Mouse (Mus musculus) midbrain, embryonic 14.5 days (tissue): ENCODE results near the gene Bcs1l. TPM values are rescaled to one million over a fixed set of nuclear protein-coding genes. Genes with fewer than 3 reads are reported as not detected.
A peak's percentile ranks its signal among the peaks of the same experiment; 100 is the strongest.

Experiments used
- ATAC-seq: fragments of 200-750 bp; cut with Nextera tagmentation; 2 replicates; pipeline ENCODE4 v1.8.0; 2017; ENCODE audit warnings: moderate number of reproducible peaks, moderate library complexity; ENCODE audit not compliant: low FRiP score, low TSS enrichment
- DNase-seq: peaks from one replicate; pipeline ENCODE4 v3.0.0-alpha.2; 2015
- H3K27ac ChIP-seq: fragments of 300-500 bp; sonication (generic); replicated peaks from 2 replicates; pipeline ENCODE4 v1.5.1; 2014; ENCODE audit warnings: mild to moderate bottlenecking, low read depth, low read length, moderate library complexity
- H3K27me3 ChIP-seq: fragments of 300-500 bp; sonication (generic); 2 replicates; pipeline ENCODE4 v1.6.1; 2014; ENCODE audit warnings: low read length, control low read depth, mixed read lengths; ENCODE audit not compliant: control insufficient read depth, insufficient read depth
- H3K36me3 ChIP-seq: fragments of 300-500 bp; sonication (generic); 2 replicates; pipeline ENCODE4 v1.6.1; 2014; ENCODE audit warnings: low read length, control low read depth; ENCODE audit not compliant: control insufficient read depth, insufficient read depth
- H3K4me1 ChIP-seq: fragments of 300-500 bp; sonication (generic); 2 replicates; pipeline ENCODE4 v1.6.1; 2014; ENCODE audit warnings: mild to moderate bottlenecking, antibody characterized with exemption, low read length, control low read depth; ENCODE audit not compliant: control insufficient read depth, insufficient read depth
- H3K4me2 ChIP-seq: fragments of 300-500 bp; sonication (generic); 2 replicates; pipeline ENCODE4 v1.6.1; 2014; ENCODE audit warnings: mild to moderate bottlenecking, low read length, moderate library complexity
- H3K4me3 ChIP-seq: fragments of 300-500 bp; sonication (generic); replicated peaks from 2 replicates; pipeline ENCODE4 v1.5.1; 2014; ENCODE audit warnings: low read depth, low read length
- H3K9ac ChIP-seq: fragments of 300-500 bp; sonication (generic); replicated peaks from 2 replicates; pipeline ENCODE4 v1.6.1; 2014; ENCODE audit warnings: mild to moderate bottlenecking, low read length, moderate library complexity
- H3K9me3 ChIP-seq: fragments of 300-500 bp; sonication (generic); 2 replicates; pipeline ENCODE4 v1.6.1; 2016; ENCODE audit warnings: low read length, control low read depth, mixed read lengths; ENCODE audit not compliant: control insufficient read depth
- WGBS: fragments of 180-500 bp; shearing (Covaris S2); extraction: QIAGEN DNeasy Blood & Tissue Kit; methylation state at CpG from one replicate; pipeline ENCODE4 v1.1.7; 2014; 5-methylcytosine and 5-hydroxymethylcytosine counted together
- polyA plus RNA-seq: library from polyadenylated mRNA; unstranded; fragments of >200 nt; fragmentation: Nextera tagmentation; extraction: Ambion mirVana; gene quantifications from 2 replicates; pipeline ENCODE4 v1.2.1, GENCODE M21; 2014

Gene Bcs1l
- 20.8 and 22.5 TPM in 2 replicates for polyA plus RNA-seq

DNA sequence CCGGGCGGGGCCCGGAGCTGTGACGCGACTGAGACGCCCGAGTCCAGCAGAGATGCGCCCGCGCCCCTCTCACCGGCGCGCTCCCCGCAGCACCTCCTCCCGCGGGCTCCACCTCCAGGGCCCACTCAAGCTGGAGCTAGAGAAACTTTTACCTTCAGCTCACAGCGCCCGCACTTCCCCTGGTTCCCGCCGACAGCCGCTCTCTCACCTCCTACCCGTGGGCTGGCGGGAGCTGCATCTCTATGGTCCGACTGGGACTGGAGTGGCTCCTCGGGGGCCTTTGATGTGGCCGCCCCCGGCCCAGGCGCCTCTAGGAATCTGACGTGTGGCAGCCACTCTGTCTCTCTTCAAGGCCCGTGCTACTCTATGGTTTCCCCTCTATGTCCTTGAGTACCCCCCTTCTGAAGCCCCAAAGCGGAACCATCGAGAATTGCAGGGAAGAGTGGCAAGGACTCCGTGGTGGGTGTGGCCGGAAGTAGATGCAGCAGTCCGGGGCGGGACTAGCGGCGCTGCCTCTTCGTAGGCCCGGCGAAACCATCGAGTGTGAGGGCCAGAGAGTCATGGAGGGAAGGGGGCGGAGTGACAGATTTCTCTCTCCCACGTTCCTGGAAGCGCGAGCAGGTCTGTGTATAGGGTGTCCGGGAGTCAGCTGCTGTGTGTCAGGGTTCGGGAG lies at the start of gene Bcs1l, which contains the start of gene Zfp142:
TSS of gene Bcs1l (plus strand) at position 517 of the 673 bp plus-strand sequence.
TSS of gene Zfp142 (minus strand) at position 474 of the 673 bp plus-strand sequence.
- peaks cover 40% of the 10 kb centered on the region for H3K36me3 ChIP-seq
- no peaks in the 10 kb centered on the region for H3K27me3 ChIP-seq
- H3K9ac ChIP-seq: peak within 1 kb of the TSS; percentile 75
- under 1% methylated on average over 47 of the region's 48 CpGs for WGBS
- H3K4me1 ChIP-seq: peaks cover 12% of the 10 kb centered on the region; the same call in 1 of the 2 replicates
- H3K27ac ChIP-seq: peak within 1 kb of the TSS; percentile 85
- peak; percentile 98 for ATAC-seq
- peak within 1 kb of the TSS; percentile 65 for H3K4me3 ChIP-seq
- peak; percentile 99 for DNase-seq
- peak within 1 kb of the TSS; percentile 80 for H3K4me2 ChIP-seq
- H3K9me3 ChIP-seq: no peaks in the 10 kb centered on the region

DNA sequence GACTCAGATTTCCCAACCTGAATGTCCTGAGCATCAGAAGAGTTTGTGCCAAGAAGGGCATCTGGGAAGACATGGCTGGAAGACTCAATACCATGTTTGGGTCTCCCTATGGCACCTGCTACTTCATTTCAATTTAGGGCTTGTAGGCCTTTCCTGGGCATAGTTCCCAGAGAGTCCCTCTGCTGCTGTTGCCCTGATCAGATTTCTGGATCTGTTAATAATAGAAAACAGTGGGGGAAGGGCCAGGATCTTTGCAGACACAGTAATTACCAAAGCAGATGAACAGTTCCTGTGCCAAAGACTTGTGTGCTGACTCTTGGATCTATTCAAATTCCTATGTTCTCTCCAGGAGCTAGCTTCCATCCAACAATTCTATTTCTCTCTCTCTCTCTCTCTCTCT lies 49.4 kb upstream of the Bcs1l start:
- no peak overlapping the region for H3K27ac ChIP-seq
- no peak for ATAC-seq

DNA sequence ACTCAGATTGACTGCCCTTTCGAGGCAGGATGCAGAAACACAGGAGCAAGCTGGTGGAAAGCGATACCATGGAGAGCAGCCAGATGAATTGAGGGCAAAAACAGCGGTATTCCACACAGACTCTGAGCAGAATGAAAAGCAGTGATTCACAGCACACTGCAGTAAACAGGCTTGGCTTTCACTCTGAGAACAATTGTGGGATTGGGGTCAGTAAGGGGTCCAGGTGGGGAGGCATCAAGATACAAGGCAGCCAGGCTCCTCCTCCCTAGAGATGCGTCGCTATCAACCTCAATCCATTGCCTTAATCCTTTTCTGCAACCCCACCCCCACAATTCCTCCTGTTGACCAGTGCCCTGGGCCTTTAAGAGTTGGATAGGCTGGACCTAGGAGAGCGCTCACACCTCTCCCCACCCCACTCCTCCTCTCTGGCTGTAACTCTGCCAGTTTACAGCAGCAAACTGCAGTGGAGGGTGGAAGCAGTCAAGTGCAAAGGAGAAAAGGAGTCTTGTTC lies 45.6 kb upstream of the Bcs1l start, which contains the start of gene Plcd4:
TSS of gene Plcd4 (plus strand) at position 438 of the 511 bp plus-strand sequence.
- Histone ChIP-seq H3K4me3 (no peak within 1 kb of the TSS), H3K4me1 (0 out of 2 replicates have a peak, but pooled peaks cover 8% of the 10 kb centered on the region), H3K27me3 (no peaks in the 10 kb centered on the region), H3K9ac (no peak within 1 kb of the TSS), H3K9me3 (no peaks in the 10 kb centered on the region), H3K4me2 (peak within 1 kb of the TSS; percentile 38), H3K27ac (no peak within 1 kb of the TSS), H3K36me3 (no peaks in the 10 kb centered on the region)
- ATAC-seq: no peak
- peak; percentile 40 for DNase-seq
- 4% methylated on average over 6 of the region's 6 CpGs for WGBS

More for the DNA sequence above, 49.4 kb upstream of the Bcs1l start:
- no peak overlapping the region for H3K9ac ChIP-seq
- H3K4me3 ChIP-seq: no peak overlapping the region
- H3K36me3 ChIP-seq: no peaks in the 10 kb centered on the region
- DNase-seq: peak; percentile 47
- no peaks in the 10 kb centered on the region for H3K9me3 ChIP-seq
- no peak overlapping the region for H3K4me2 ChIP-seq
- H3K4me1 ChIP-seq: 0 out of 2 replicates have a peak, but pooled peaks cover 8% of the 10 kb centered on the region
- no peaks in the 10 kb centered on the region for H3K27me3 ChIP-seq

DNA sequence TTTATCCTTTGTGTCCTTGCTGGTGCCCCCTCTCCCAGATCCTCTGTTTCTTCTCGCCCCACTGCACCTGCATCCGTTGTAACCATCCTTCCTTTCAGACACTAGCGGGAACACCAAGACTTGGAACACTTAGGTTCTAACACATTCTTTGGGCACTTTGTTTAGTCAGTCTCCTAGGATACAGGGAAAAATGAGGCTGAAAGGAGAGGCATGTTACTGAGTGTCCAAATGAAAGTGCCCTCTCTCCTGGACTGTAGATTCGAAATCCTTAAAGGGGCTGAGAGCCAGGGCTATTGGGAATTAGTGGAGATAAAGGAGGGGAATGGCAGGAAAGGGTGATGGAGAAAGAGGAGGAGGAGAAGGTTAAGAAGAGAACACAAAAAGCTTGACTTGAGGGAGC lies 43.9 kb upstream of the Bcs1l start, which contains the start of gene Usp37:
TSS of gene Usp37 (minus strand) at position 101 of the 400 bp plus-strand sequence.
- H3K9ac ChIP-seq: no peak within 1 kb of the TSS
- no peaks in the 10 kb centered on the region for H3K36me3 ChIP-seq
- no peaks in the 10 kb centered on the region for H3K27me3 ChIP-seq
- H3K4me3 ChIP-seq: no peak within 1 kb of the TSS
- DNase-seq (no peak), ATAC-seq (no peak)
- H3K27ac ChIP-seq: no peak within 1 kb of the TSS
- no peaks in the 10 kb centered on the region for H3K9me3 ChIP-seq
- peak within 1 kb of the TSS; percentile 38 for H3K4me2 ChIP-seq
- H3K4me1 ChIP-seq: 0 out of 2 replicates have a peak, but pooled peaks cover 8% of the 10 kb centered on the region
- WGBS: 21% methylated on average over 4 of the region's 4 CpGs

DNA sequence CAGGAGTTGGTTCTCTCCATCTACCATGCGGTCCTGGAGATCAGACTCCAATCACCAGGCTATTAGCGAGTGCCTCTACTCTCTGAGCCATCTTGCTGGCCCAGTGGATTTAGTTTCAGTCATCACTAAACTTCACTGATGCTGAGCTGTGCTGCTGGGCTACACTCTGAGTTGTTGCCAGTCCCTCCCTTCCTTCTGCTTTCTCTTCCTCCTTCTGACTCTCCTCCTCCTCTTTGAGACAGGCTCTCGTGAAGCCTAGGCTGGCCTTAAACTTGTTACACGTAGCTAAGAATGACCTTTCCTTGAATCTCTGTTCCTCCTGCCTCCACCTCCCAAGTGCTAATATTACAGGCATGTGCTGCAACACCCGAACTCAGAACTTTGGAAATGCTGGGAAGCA lies 29.0 kb upstream of the Bcs1l start:
- Histone ChIP-seq H3K9ac (no peak overlapping the region), H3K27ac (no peak overlapping the region), H3K9me3 (no peaks in the 10 kb centered on the region), H3K4me3 (no peak overlapping the region), H3K4me2 (no peak overlapping the region), H3K27me3 (no peaks in the 10 kb centered on the region), H3K4me1 (no peaks in the 10 kb centered on the region), H3K36me3 (peaks cover 13% of the 10 kb centered on the region; the same call in 1 of the 2 replicates)
- WGBS: 86% methylated on average over 5 of the region's 5 CpGs
- ATAC-seq (no peak), DNase-seq (no peak)

DNA sequence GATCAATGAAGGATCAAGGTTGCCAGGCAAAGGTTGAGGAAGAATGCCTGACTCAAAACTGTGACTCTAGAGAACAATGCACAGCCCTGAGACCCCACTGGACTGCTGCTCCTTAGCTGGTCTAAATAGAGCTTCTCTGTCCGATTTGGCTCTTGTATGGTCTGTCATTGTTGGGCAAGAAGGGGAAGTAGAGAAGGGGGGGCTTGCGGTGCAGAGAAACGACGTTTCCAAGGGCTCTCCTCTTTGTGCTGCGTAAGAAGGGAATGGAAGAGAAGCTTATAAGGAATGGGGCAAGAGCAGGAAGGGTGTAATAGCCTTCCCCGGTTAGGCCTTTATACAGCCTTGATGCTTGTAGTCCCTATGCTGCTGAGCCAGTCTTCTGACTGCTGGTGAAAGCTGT lies 22.3 kb upstream of the Bcs1l start:
- Histone ChIP-seq H3K9ac (no peak overlapping the region), H3K4me1 (no peaks in the 10 kb centered on the region), H3K9me3 (no peaks in the 10 kb centered on the region), H3K4me2 (no peak overlapping the region), H3K36me3 (peaks cover 76% of the 10 kb centered on the region), H3K4me3 (no peak overlapping the region), H3K27me3 (no peaks in the 10 kb centered on the region), H3K27ac (no peak overlapping the region)
- 50% methylated on average over 6 of the region's 6 CpGs for WGBS
- ATAC-seq: no peak
- no peak for DNase-seq

DNA sequence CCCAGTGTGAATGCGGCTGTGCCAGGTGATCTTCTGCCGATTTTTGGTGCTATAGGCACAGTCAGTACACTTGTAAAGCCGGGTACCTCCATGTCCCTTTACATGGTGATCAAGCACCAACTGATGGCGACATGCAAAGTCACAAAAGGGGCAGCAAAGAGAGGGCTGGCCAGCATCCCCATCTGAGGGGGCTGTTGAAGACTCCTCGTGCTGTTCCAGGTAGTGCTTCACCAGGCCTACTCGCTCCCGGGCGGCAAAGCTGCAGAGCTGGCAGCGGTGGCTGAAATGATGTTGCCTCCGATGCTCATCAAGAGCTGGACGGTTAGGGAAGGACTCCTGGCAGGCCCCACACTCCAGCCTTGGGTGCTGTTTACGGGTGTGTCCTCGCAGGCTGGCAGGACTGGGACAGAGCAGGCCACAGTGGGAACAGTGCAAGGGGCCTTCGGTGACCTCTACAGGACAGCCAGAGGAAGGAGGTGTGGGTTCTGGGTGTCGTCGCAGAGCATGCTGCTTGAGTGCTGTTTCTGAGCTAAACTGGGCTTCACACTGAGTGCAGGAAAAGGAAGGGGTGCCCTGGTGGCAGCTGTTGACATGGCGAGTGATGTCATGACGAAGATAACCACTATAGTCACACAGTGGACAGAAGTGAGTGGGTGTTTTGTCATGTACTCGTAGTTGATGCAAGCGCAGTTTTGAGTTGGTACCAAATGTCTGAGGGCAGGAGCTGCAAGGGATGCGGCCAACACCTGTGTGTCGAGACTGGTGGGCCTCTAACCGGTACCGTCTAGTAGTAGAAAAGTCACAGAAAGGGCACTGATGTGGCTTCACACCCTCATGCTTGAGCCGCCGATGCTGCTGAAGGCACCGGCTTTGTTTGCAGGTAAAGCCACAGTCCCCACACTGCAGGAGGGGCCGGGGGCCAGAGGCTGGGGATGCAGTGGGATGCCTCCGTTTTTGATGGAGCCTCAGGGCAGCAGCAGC lies 18.1 kb upstream of the Bcs1l start:
- 92% methylated on average over 29 of the region's 29 CpGs for WGBS
- Histone ChIP-seq H3K9me3 (no peaks in the 10 kb centered on the region), H3K36me3 (peaks cover 95% of the 10 kb centered on the region), H3K27me3 (no peaks in the 10 kb centered on the region), H3K4me2 (no peak overlapping the region), H3K4me3 (no peak overlapping the region), H3K4me1 (no peaks in the 10 kb centered on the region), H3K27ac (no peak overlapping the region), H3K9ac (no peak overlapping the region)
- ATAC-seq (no peak), DNase-seq (no peak)

DNA sequence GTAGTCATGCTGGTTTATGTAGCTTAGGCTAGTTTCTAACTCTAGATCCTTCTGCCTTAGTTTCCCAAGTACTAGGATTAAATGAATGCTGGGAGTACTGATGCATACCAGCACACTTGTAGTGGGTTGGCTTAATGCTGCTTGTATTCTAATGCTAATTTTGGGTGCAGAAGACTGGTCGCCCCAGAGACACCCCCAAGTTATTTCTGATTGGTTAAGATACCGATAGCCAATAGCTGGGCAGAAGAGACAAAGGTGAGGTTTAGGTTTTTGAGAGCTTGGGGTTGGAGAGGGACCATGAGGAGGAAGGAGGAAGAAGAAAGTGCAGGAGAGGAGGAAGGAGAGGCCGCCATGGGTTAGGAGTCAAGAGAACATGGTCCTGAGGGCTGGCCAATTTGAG lies 5.5 kb upstream of the Bcs1l start:
- no peaks in the 10 kb centered on the region for H3K27me3 ChIP-seq
- 76% methylated on average over 3 of the region's 3 CpGs for WGBS
- no peak overlapping the region for H3K9ac ChIP-seq
- H3K36me3 ChIP-seq: peaks cover 44% of the 10 kb centered on the region
- H3K27ac ChIP-seq: no peak overlapping the region
- no peak overlapping the region for H3K4me3 ChIP-seq
- H3K4me2 ChIP-seq: no peak overlapping the region
- no peaks in the 10 kb centered on the region for H3K9me3 ChIP-seq
- peaks cover 9% of the 10 kb centered on the region; the same call in 1 of the 2 replicates for H3K4me1 ChIP-seq
- DNase-seq (no peak), ATAC-seq (no peak)
